Mouse (Mus musculus) C2C12 (cell line): ENCODE data around the gene Eif4b. TPM values are rescaled to one million over a fixed set of nuclear protein-coding genes. Genes with fewer than 3 reads are reported as not detected.

Experiments
- H3K27me3 ChIP-seq: one replicate; pipeline ENCODE4 v1.6.1; 2011; ENCODE audit not compliant: control insufficient read depth, insufficient read depth, insufficient read length
- H3K36me3 ChIP-seq: one replicate; pipeline ENCODE4 v1.6.1; 2011; ENCODE audit not compliant: control insufficient read depth, insufficient read depth
- H3K4me3 ChIP-seq: one replicate; pipeline ENCODE4 v1.5.1; 2011; ENCODE audit warnings: mild to moderate bottlenecking, control low read depth; ENCODE audit not compliant: poor library complexity, insufficient read depth, severe bottlenecking
- H3K79me2 ChIP-seq: one replicate; pipeline ENCODE4 v1.6.1; 2011; ENCODE audit not compliant: control insufficient read depth, insufficient read depth
- H3K79me3 ChIP-seq: one replicate; pipeline ENCODE4 v1.6.1; 2011; ENCODE audit warnings: low read depth, control low read depth
- H3ac ChIP-seq: one replicate; pipeline ENCODE3; 2011; ENCODE audit warnings: low read depth; ENCODE audit not compliant: control insufficient read depth, insufficient read length
- CEBPB ChIP-seq: IDR thresholded peaks from one replicate; pipeline ENCODE4 v1.6.1; 2011; ENCODE audit warnings: low read depth, mild to moderate bottlenecking, control low read depth, moderate library complexity
- CTCF ChIP-seq: IDR thresholded peaks from one replicate; pipeline ENCODE4 v1.5.1; 2011; ENCODE audit not compliant: control insufficient read depth, insufficient read depth, insufficient read length
- FOSL1 ChIP-seq: IDR thresholded peaks from one replicate; pipeline ENCODE4 v1.8.0; 2011; ENCODE audit warnings: mild to moderate bottlenecking, low read length; ENCODE audit not compliant: poor library complexity, insufficient read depth, severe bottlenecking
- MAX ChIP-seq: IDR thresholded peaks from one replicate; pipeline ENCODE4 v1.6.1; 2011; ENCODE audit warnings: mild to moderate bottlenecking, control low read depth
- MYOD1 ChIP-seq: IDR thresholded peaks from one replicate; pipeline ENCODE4 v1.6.1; 2011; ENCODE audit warnings: low read depth; ENCODE audit not compliant: control insufficient read depth, insufficient read length
- MYOG ChIP-seq: IDR thresholded peaks from one replicate; pipeline ENCODE4 v1.6.1; 2011; ENCODE audit not compliant: control insufficient read depth, insufficient read length; ENCODE audit errors: extremely low read depth
- USF1 ChIP-seq: IDR thresholded peaks from one replicate; pipeline ENCODE4 v1.6.1; 2011; ENCODE audit warnings: low read depth, mild to moderate bottlenecking, control low read depth, moderate library complexity
- polyA plus RNA-seq: library from polyadenylated mRNA; unstranded; fragments of >200 nt; fragmentation: generic; extraction: Trizol; gene quantifications from one replicate; pipeline ENCODE4 v1.2.1, GENCODE M21; 2012; ENCODE audit warnings: missing spikeins

Eif4b gene
- polyA plus RNA-seq, 1 experiment: 268 TPM

DNA sequence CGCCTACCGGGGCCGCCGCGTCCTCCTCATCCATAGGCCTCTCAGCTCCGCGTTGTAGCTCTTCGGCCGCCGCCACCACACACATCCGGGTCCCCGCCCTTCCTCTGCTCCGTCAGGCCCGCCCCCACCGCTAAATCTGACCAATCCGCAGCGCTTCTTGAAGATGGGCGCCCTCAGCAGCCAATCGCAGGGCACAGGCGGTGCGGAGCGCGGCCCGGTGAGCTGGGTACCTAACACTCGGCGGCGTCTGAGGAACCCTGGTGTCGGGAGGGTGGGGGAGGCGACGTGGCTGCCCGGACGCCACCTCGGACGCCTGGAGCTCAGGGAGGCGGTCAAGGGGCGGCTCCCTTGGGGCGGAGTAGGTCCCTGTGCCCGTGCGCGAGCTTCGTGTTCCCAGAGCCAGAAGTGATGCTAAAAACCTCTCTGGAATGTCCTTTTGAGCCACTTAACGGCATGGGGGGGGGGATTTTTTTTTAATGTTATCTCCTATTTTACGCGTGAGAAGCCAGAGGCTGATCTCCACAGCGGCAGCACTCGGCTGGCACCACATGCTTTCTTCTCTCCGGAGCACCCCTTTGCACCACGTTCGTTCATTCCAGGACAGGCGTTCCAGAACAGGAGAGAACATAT is 62.7 kb downstream of the Eif4b start, which contains the start of gene Spryd3:
TSS of gene Spryd3 (minus strand) at position 106 of the 630 bp plus-strand sequence.
- Histone ChIP-seq H3K27me3 (no peaks in the 10 kb centered on the region), H3K36me3 (peaks cover 21% of the 10 kb centered on the region), H3K79me3 (peaks cover 18% of the 10 kb centered on the region), H3K79me2 (peaks cover 41% of the 10 kb centered on the region), H3ac (peak within 1 kb of the TSS; percentile 90), H3K4me3 (peak within 1 kb of the TSS; percentile 97)
- no peak for TF ChIP-seq FOSL1
- no peak for TF ChIP-seq CTCF
- no peak for TF ChIP-seq MYOG
- TF ChIP-seq MYOD1: no peak
- TF ChIP-seq CEBPB: no peak
- TF ChIP-seq MAX: no peak
- no peak for TF ChIP-seq USF1

DNA sequence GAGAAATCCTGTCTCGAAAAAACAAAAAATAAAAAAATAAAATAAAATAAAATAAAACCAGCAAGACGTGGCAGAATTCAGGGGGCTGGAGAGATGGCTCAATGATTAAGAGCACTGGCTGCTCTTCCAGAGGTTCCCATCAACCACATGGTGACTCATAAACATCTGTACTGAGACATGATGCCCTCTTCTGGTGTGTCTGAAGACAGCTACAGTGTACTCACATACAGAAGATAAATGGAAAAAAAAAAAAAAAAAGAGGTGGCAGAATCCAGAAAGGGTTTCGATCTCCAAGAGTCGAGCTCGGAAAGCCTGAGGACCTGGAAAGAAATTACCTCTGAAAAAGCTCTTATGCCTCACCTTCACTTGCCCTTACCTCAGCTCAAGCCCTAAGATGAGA is 67.5 kb downstream of the Eif4b start:
- Histone ChIP-seq H3K79me3 (no peaks in the 10 kb centered on the region), H3K27me3 (no peaks in the 10 kb centered on the region), H3K79me2 (peaks cover 23% of the 10 kb centered on the region), H3K4me3 (no peak overlapping the region), H3ac (no peak overlapping the region), H3K36me3 (no peaks in the 10 kb centered on the region)
- TF ChIP-seq MYOD1: no peak

DNA sequence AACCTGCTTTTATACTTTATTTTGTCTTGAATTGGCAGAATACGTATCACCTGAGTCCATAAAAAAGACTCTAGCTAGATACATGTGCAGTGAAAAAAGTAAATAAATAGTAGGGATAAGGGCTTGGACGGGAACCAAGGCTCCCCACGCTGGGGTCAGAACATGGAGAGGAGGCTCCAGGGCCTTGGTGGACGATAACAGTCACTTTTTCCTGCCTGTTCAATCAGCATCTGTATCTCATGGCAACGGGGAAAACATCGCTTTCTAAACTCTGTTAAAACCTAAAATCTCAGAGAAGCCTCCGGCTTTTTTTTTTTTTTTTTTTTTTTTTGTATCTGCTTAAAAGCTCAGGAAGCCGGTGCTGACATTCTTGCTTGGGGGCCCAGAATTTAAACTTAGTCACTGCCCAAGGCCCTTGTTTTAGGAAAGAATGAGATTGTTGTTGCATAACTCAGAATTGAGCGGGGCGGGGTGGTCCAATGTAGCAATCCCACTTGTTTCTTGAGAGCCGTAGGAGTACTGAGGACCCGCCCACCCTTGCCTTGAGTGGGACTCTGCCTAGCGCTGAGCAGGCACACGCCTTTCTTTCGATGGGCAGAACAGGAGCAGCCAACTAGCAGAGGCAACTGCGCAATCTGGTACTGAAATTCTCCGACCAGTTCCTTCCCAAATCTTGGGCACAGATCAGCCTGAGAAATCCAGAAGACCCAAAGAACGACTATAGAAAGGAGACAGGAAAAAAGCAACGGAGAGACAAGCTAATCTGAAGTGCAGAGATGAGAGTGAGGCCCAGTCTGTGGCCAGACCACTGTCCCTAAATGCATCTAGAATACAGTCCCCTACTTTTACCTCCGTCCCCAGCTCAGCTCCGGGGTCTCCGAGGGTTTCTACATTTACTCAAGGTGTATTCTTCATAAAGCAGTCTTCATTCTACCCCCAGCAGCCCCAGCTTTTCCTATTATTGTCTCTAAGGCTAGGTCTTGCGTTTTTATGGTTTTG is 69.6 kb downstream of the Eif4b start:
- Histone ChIP-seq H3K79me2 (peaks cover 39% of the 10 kb centered on the region), H3K27me3 (no peaks in the 10 kb centered on the region), H3K4me3 (peak overlapping the region; percentile 50), H3K79me3 (no peaks in the 10 kb centered on the region), H3ac (peak overlapping the region; percentile 1), H3K36me3 (peaks cover 3% of the 10 kb centered on the region)
- TF ChIP-seq MAX (no peak), CEBPB (peak; percentile 73)

DNA sequence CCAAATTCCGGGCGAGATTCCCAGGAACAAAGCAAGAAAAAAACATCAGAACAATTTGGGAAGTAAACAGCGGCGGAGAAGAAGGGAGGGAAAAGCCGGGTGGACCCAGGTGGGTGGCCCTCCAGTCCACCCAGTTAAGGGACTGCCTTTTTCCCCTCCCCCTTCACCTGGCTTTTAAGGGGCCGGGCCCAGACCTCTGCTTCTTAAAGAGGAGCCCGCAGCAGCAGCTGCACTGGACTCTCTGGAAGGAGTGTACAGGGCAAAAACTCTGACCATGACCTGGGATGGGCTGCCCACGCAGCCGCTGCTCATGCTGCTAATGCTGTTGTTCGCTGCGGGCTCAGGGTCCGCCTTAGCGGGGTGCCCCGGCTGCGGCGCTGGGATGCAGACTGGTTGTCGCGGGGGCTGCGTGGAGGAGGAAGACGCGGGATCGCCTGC is 70.7 kb downstream of the Eif4b start, which contains the start of gene Igfbp6:
TSS of gene Igfbp6 (plus strand) at position 89 of the 438 bp plus-strand sequence.
- Histone ChIP-seq H3K27me3 (no peaks in the 10 kb centered on the region), H3K79me3 (no peaks in the 10 kb centered on the region), H3K36me3 (peaks cover 14% of the 10 kb centered on the region), H3K4me3 (peak within 1 kb of the TSS; percentile 50), H3K79me2 (peaks cover 39% of the 10 kb centered on the region), H3ac (peak within 1 kb of the TSS; percentile 86)
- no peak for TF ChIP-seq MYOG

DNA sequence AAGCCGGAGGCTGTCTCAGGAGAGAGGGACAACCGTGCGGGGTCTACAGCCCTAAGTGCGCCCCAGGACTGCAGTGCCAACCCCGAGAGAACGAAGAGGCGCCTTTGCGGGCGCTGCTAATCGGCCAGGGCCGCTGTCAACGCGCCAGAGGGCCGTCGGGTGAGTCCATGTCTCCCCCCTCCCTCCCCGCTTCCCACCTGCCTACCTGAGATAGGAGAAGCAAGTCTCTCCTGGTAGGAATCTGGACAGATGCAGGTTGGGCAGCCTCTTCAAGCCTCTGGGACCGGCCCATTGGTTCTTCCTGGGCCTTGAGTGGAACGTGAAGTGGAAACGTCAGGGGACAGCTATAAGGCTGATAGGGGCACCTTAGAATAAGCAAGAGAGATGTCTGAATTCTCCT is 71.2 kb downstream of the Eif4b start:
- Histone ChIP-seq H3K79me2 (peaks cover 39% of the 10 kb centered on the region), H3K27me3 (no peaks in the 10 kb centered on the region), H3K4me3 (peak overlapping the region; percentile 50), H3ac (peak overlapping the region; percentile 86), H3K79me3 (no peaks in the 10 kb centered on the region), H3K36me3 (peaks cover 17% of the 10 kb centered on the region)
- no peak for TF ChIP-seq MYOD1
- TF ChIP-seq FOSL1: no peak
- TF ChIP-seq MYOG: no peak
- no peak for TF ChIP-seq USF1

DNA sequence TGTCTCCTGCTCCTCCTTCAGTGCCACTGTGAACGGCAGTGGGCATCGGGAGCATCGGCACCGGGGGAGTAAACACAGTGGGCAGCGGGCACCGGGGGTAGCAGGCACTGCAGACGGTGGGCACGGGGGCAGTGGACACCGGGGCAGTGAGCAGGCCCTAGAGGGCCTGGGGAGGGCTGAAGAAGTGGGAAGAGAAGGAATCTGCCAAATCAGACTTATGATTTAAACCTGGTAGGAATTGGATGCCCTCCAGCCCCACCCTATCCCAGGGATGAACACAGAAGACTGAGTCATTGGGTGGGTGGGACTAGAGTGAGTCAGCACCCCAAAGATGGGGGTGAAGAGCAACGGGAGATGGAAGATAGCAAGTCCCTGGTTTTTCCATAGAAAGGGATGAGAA is 71.8 kb downstream of the Eif4b start:
- no peaks in the 10 kb centered on the region for H3K27me3 ChIP-seq
- peaks cover 39% of the 10 kb centered on the region for H3K79me2 ChIP-seq
- peak overlapping the region; percentile 86 for H3ac ChIP-seq
- peak overlapping the region; percentile 50 for H3K4me3 ChIP-seq
- H3K79me3 ChIP-seq: no peaks in the 10 kb centered on the region
- peaks cover 17% of the 10 kb centered on the region for H3K36me3 ChIP-seq
- TF ChIP-seq MAX: peak; percentile 17
- TF ChIP-seq FOSL1: peak; percentile 96
- TF ChIP-seq MYOD1: no peak
